Mouse (Mus musculus) lung, adult 2 months (tissue): ENCODE measurements at regions not wholly inside any gene's neighbourhood (a gene's known extent, or its start where the extent isn't known, plus 50 kb on each side); places are given as distances from the start of the nearest gene placed in this dataset.

Source experiments
- CTCF ChIP-seq: fragments of 200-500 bp; IDR thresholded peaks from 2 replicates; pipeline ENCODE4 v1.5.1; 2011; ENCODE audit warnings: mild to moderate bottlenecking, low read length, control low read depth; ENCODE audit not compliant: insufficient read depth
- POLR2A ChIP-seq: fragments of 200-500 bp; IDR thresholded peaks from 2 replicates; pipeline ENCODE4 v1.6.1; 2011; ENCODE audit warnings: low read depth, mild to moderate bottlenecking, control low read depth, low read length, borderline replicate concordance; ENCODE audit errors: extremely low read depth

DNA sequence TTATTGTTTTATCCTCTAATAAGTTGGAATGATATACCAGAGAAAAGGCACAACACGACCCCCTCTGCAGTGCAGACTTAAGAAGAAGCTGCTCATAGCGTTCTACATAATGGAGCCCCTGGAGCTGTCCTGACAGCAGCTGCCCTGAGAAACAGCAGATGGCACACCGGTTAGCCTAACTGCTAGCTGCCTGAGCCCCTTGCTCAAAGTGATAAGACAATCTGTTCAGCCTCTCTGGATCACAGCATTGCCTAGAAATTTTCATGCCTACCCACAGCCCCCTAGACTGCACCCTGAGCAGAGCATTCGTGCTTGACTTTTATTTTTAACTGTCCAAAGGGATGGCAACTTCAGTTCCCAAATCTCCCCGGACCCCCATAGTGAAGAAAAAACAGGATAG lies 132.4 kb upstream of the Gm34302 start:
- no peak for TF ChIP-seq POLR2A
- no peak for TF ChIP-seq CTCF
